Mouse (Mus musculus) erythroblast, embryonic 14.5 days (primary cell): Measurements from ENCODE around the gene Nutm2.

Experiments
- GATA1 ChIP-seq: IDR thresholded peaks from 2 replicates; pipeline ENCODE4 v1.6.1; 2012; ENCODE audit warnings: low read length, inconsistent platforms, mixed read lengths
- TAL1 ChIP-seq: IDR thresholded peaks from 3 replicates; pipeline ENCODE4 v1.6.1; 2012; ENCODE audit warnings: low read length, inconsistent platforms, mixed read lengths

DNA sequence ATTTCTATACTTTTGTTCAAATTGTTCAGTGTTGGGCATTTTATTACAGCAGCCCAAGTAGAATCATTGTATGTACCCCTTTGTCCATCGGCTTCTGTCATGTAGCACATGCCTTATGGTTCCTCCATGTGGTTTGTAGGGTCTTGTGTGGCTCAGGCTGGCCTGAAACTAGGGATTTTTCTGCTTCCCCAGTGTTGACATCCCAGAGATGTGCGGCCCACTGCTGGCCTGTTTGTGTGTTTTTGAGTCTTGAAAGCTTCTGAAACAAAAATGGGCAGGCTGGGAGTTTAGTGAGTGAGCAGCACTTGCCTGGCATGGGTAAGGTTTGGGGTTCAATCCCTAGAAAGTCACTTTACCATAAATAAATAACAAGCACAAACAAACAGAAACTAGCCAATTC lies 42.6 kb upstream of the Nutm2 start:
- TF ChIP-seq GATA1 (no peak), TAL1 (no peak)
